Mouse (Mus musculus) cortical plate, adult 2 months (tissue): ENCODE results near the gene Maged2.
"Not testable (repeated sequence)": the region's sequence is repeated elsewhere in the genome, so short reads cannot be mapped to it uniquely, and the experiment has no call there.

ENCODE experiments used
- CTCF ChIP-seq: fragments of 200-500 bp; IDR thresholded peaks from 2 replicates; pipeline ENCODE4 v1.5.1; 2011; ENCODE audit warnings: mild to moderate bottlenecking, control low read depth, low read length; ENCODE audit not compliant: insufficient read depth; ENCODE audit errors: extremely low read depth
- POLR2A ChIP-seq: fragments of 200-500 bp; IDR thresholded peaks from 2 replicates; pipeline ENCODE4 v1.6.1; 2011; ENCODE audit warnings: mild to moderate bottlenecking, low read length, control low read depth; ENCODE audit not compliant: insufficient read depth; ENCODE audit errors: extremely low read depth

- TF ChIP-seq CTCF, POLR2A: not testable (repeated sequence)
Measured at GRCm38 (mm10) chrX:150845480-150846205, 31.5 kb upstream of the Maged2 start.
